In the genomic region with DNA sequence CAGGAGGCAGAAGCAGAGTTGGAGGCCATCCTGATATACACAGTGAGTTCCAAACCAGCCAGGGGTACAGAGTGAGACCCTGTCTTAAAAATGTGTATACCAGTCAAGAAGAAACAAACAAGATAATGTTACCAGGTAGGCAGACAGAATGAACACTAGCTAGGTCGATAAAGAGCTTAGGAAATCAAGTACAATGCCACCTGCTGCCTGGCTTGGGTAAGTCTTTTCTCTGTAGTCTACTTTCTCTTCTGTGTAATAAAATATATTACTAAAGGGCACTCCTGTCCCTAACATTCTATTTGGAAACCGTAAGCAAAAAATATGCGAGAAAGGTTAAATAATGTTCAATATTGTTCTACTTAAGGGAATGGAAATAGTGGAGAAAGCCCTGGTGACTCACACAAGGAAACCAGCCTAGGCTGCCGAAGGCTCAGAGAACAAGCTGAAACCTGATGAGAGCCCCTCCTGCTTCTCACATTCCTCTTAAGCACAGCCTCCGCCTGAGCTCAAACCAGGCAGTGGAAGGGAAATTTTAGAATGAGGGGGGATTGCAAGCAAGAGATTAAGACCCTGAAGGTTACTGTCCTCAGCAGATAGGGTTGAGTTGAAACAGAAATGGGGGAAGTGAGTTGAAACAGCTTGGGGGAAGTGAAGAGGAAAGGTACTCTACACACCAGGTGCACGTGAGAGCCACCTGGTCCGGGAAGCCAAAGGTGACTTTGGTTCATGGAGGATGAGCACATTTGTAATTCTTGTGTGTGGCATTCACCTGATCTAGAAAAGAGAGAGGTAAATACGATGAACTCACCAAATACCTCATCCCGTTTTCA, we compare ENCODE assay signal across 10 mouse cellular contexts. TPM values are rescaled to one million over a fixed set of nuclear protein-coding genes. Genes with fewer than 3 reads are reported as not detected.
DNase-seq lines count a peak whose midpoint lies in the region; ATAC-seq and TF ChIP-seq lines count a peak whose summit lies in the region.
"Had no signal": no experiment of that assay in that cellular context is flagged by ENCODE, and none has a peak within 500 bp of the region (broad histone marks: within the 10 kb centered on the region; RNA-seq: fewer than 3 reads in every experiment).

No protein-coding gene starts in this region.

- peak; percentile 49 for TF ChIP-seq CTCF in midbrain, postnatal 0 days (IDR thresholded peaks at IDR 0.05)

- H3K9me3 ChIP-seq in midbrain, postnatal 0 days (ENCODE audit: low read length) = no peaks in the 10 kb centered on the region
- H3K9me3 ChIP-seq in midbrain, embryonic 15.5 days = no peaks in the 10 kb centered on the region
- H3K9me3 ChIP-seq in forebrain, embryonic 10.5 days = no peaks in the 10 kb centered on the region
- H3K9me3 ChIP-seq in hindbrain, embryonic 16.5 days (ENCODE audit: control insufficient read depth, low read length) = no peaks in the 10 kb centered on the region
- H3K9me3 ChIP-seq: lung, embryonic 15.5 days had no signal

- DNase-seq in midbrain, postnatal 0 days (ENCODE audit: low spot score) = no peak
- peak; percentile 21 for DNase-seq in T-cell, adult 2 months (ENCODE audit: low spot score)
- peak; percentile 28 for DNase-seq in kidney, adult 18-20 months
- DNase-seq in splenic B cell, adult 2 months (ENCODE audit: low read depth, low spot score) = peak; percentile 66
- DNase-seq in forebrain, embryonic 10.5 days (ENCODE audit: extremely low spot score, low spot score) = no peak
- DNase-seq in cerebellum, postnatal 4 days (ENCODE audit: low spot score in 2 of 2) = no peak

- no peak for ATAC-seq in midbrain, postnatal 0 days (ENCODE audit: low FRiP score)
- no peak for ATAC-seq in midbrain, embryonic 15.5 days (replicated peaks)
- no peak for ATAC-seq in hindbrain, embryonic 16.5 days

- 67% methylated on average over 9 of the region's 9 CpGs for WGBS in midbrain, postnatal 0 days
- 71% methylated on average over 9 of the region's 9 CpGs for WGBS in midbrain, embryonic 15.5 days
- WGBS in forebrain, embryonic 10.5 days = 66% methylated on average over 9 of the region's 9 CpGs
- 71% methylated on average over 9 of the region's 9 CpGs for whole genome bisulfite sequencing in hindbrain, embryonic 16.5 days

- H3K27ac ChIP-seq in midbrain, postnatal 0 days (ENCODE audit: low read depth, low read length) = no peak overlapping the region
- H3K27ac ChIP-seq in midbrain, embryonic 15.5 days = no peak overlapping the region
- H3K27ac ChIP-seq in forebrain, embryonic 10.5 days = no peak overlapping the region
- H3K27ac ChIP-seq in hindbrain, embryonic 16.5 days (ENCODE audit: low read depth, low read length) = no peak overlapping the region
- H3K27ac ChIP-seq: lung, embryonic 15.5 days had no signal

- peaks cover 7% of the 10 kb centered on the region; the same call in 1 of the 2 replicates for H3K4me1 ChIP-seq in midbrain, postnatal 0 days (ENCODE audit: insufficient read depth, low read length)
- peaks cover 21% of the 10 kb centered on the region for H3K4me1 ChIP-seq in midbrain, embryonic 15.5 days
- H3K4me1 ChIP-seq in forebrain, embryonic 10.5 days = peaks cover 28% of the 10 kb centered on the region
- H3K4me1 ChIP-seq in hindbrain, embryonic 16.5 days (ENCODE audit: control insufficient read depth, insufficient read depth, low read depth, low read length) = peaks cover 13% of the 10 kb centered on the region
- H3K4me1 ChIP-seq: lung, embryonic 15.5 days had no signal

- no peak overlapping the region for H3K9ac ChIP-seq in midbrain, postnatal 0 days (replicated peaks; ENCODE audit: low read length, poor library complexity, severe bottlenecking)
- H3K9ac ChIP-seq in midbrain, embryonic 15.5 days = no peak overlapping the region
- no peak overlapping the region for H3K9ac ChIP-seq in hindbrain, embryonic 16.5 days (ENCODE audit: low read depth, low read length)
- H3K9ac ChIP-seq: lung, embryonic 15.5 days had no signal

- H3K4me3 ChIP-seq in midbrain, postnatal 0 days (ENCODE audit: low read depth, low read length) = no peak overlapping the region
- H3K4me3 ChIP-seq in midbrain, embryonic 15.5 days = no peak overlapping the region
- no peak overlapping the region for H3K4me3 ChIP-seq in forebrain, embryonic 10.5 days
- H3K4me3 ChIP-seq in hindbrain, embryonic 16.5 days (ENCODE audit: low read length) = no peak overlapping the region
- H3K4me3 ChIP-seq: lung, embryonic 15.5 days had no signal

- no peaks in the 10 kb centered on the region for H3K36me3 ChIP-seq in midbrain, postnatal 0 days (ENCODE audit: insufficient read depth, low read length)
- H3K36me3 ChIP-seq in midbrain, embryonic 15.5 days (replicated peaks) = no peaks in the 10 kb centered on the region
- no peaks in the 10 kb centered on the region for H3K36me3 ChIP-seq in splenic B cell, adult 2 months (ENCODE audit: control insufficient read depth, insufficient read depth, low read length, poor library complexity, severe bottlenecking)
- no peaks in the 10 kb centered on the region for H3K36me3 ChIP-seq in forebrain, embryonic 10.5 days (replicated peaks)
- no peaks in the 10 kb centered on the region for H3K36me3 ChIP-seq in hindbrain, embryonic 16.5 days (ENCODE audit: control insufficient read depth, insufficient read depth, low read length)
- H3K36me3 ChIP-seq: lung, embryonic 15.5 days had no signal

- H3K27me3 ChIP-seq in midbrain, postnatal 0 days (ENCODE audit: insufficient read depth, low read length) = peaks cover 35% of the 10 kb centered on the region
- peaks cover 50% of the 10 kb centered on the region for H3K27me3 ChIP-seq in midbrain, embryonic 15.5 days (replicated peaks)
- H3K27me3 ChIP-seq in splenic B cell, adult 2 months (ENCODE audit: control insufficient read depth, insufficient read depth, low read length, poor library complexity, severe bottlenecking) = no peaks in the 10 kb centered on the region
- peaks cover 56% of the 10 kb centered on the region for H3K27me3 ChIP-seq in forebrain, embryonic 10.5 days (ENCODE audit: poor library complexity, severe bottlenecking)
- peaks cover 36% of the 10 kb centered on the region for H3K27me3 ChIP-seq in hindbrain, embryonic 16.5 days (replicated peaks; ENCODE audit: control insufficient read depth, insufficient read depth, low read length)

- no peak overlapping the region for H3K4me2 ChIP-seq in midbrain, postnatal 0 days (ENCODE audit: low read depth, low read length, poor library complexity, severe bottlenecking)
- no peak overlapping the region for H3K4me2 ChIP-seq in midbrain, embryonic 15.5 days
- no peak overlapping the region for H3K4me2 ChIP-seq in hindbrain, embryonic 16.5 days (ENCODE audit: low read length)
- H3K4me2 ChIP-seq: lung, embryonic 15.5 days had no signal

RNA-seq across cellular contexts. Expression of a gene that starts 4.4 kb away (rescaled TPM):
- total RNA-seq in midbrain, postnatal 0 days (2014; rRNA removed) = 3.6 and 6.8 TPM in 2 replicates
- polyA plus RNA-seq in midbrain, postnatal 0 days (2015; fragmentation: Nextera tagmentation; extraction: Ambion mirVana) = 3.3 and 3.4 TPM in 2 replicates
- polyA plus RNA-seq in midbrain, embryonic 15.5 days (2015; fragmentation: Nextera tagmentation; extraction: Ambion mirVana) = 1.5 and 2.1 TPM in 2 replicates
- polyA plus RNA-seq in forebrain, embryonic 10.5 days (2016; fragmentation: Nextera tagmentation; extraction: Ambion mirVana) = 2.8 and 4.3 TPM in 2 replicates
- 2.1 and 2.8 TPM in 2 replicates for polyA plus RNA-seq in hindbrain, embryonic 16.5 days (2015; fragmentation: Nextera tagmentation; extraction: Ambion mirVana)

RNA-seq across cellular contexts. Expression of a gene that starts 39.6 kb away (rescaled TPM):
- total RNA-seq in midbrain, postnatal 0 days (2014; rRNA removed) = not detected in 2 replicates
- polyA plus RNA-seq in midbrain, postnatal 0 days (2015; fragmentation: Nextera tagmentation; extraction: Ambion mirVana) = 0.10 TPM in 1 of 2 replicates, not detected in the other
- not detected in 2 replicates for polyA plus RNA-seq in midbrain, embryonic 15.5 days (2015; fragmentation: Nextera tagmentation; extraction: Ambion mirVana)
- not detected in 2 replicates for polyA plus RNA-seq in forebrain, embryonic 10.5 days (2016; fragmentation: Nextera tagmentation; extraction: Ambion mirVana)
- polyA plus RNA-seq in hindbrain, embryonic 16.5 days (2015; fragmentation: Nextera tagmentation; extraction: Ambion mirVana) = not detected in 2 replicates
- total RNA-seq: hematopoietic stem cell, adult 5-6 weeks had no signal
- polyA plus RNA-seq: lung, embryonic 15.5 days had no signal

Comparison
In these comparisons a context has a peak if more than half of its experiments do, and no peak if none do; other contexts are left out.
1. DNase-seq: peak in T-cell, adult 2 months (single experiment), kidney, adult 18-20 months (single experiment) and splenic B cell, adult 2 months (single experiment); none in midbrain, postnatal 0 days (single experiment), forebrain, embryonic 10.5 days (single experiment) and cerebellum, postnatal 4 days (0 of 2).